Mouse (Mus musculus) ES-E14 (cell line): Measurements from ENCODE around the gene Serinc3. TPM values are rescaled to one million over a fixed set of nuclear protein-coding genes. Genes with fewer than 3 reads are reported as not detected.
"Not testable (repeated sequence)": the region's sequence is repeated elsewhere in the genome, so short reads cannot be mapped to it uniquely, and the experiment has no call there.

ENCODE experiments used
- DNase-seq: peaks from one replicate; pipeline ENCODE4 v3.0.0-alpha.2; 2013; ENCODE audit warnings: low read depth, low spot score
- H3K27ac ChIP-seq: 2 replicates; pipeline ENCODE4 v1.5.1; 2012; ENCODE audit warnings: low read depth, mild to moderate bottlenecking, low read length, moderate library complexity, mixed read lengths; ENCODE audit not compliant: poor library complexity, insufficient read depth, severe bottlenecking
- H3K36me3 ChIP-seq: 2 replicates; pipeline ENCODE4 v1.6.1; 2012; ENCODE audit warnings: mild to moderate bottlenecking, low read length, moderate library complexity, mixed read lengths; ENCODE audit not compliant: control insufficient read depth, poor library complexity, insufficient read depth, severe bottlenecking
- H3K4me1 ChIP-seq, 2 experiments: fragments of 150-350 bp in 1 of 2; sonication (generic) in 1 of 2; 2 replicates each; pipeline ENCODE4 v1.6.1; 2012; ENCODE audit warnings: low read length in 2 of 2, mild to moderate bottlenecking in 1 of 2, mixed read lengths in 1 of 2; ENCODE audit not compliant: control insufficient read depth in 2 of 2, insufficient read depth in 2 of 2, poor library complexity in 1 of 2
- H3K4me3 ChIP-seq, 2 experiments: fragments of 150-350 bp in 1 of 2; sonication (generic) in 1 of 2; 2 replicates each; pipeline ENCODE4 v1.5.1; 2012; ENCODE audit warnings: low read length in 2 of 2, low read depth in 1 of 2, mild to moderate bottlenecking in 1 of 2, mixed read lengths in 1 of 2; ENCODE audit not compliant: insufficient read depth in 1 of 2, poor library complexity in 1 of 2, severe bottlenecking in 1 of 2
- H3K9ac ChIP-seq: 2 replicates; pipeline ENCODE4 v1.6.1; 2012; ENCODE audit warnings: low read depth, mild to moderate bottlenecking, low read length, mixed read lengths; ENCODE audit not compliant: poor library complexity, insufficient read depth, severe bottlenecking
- H3K9me3 ChIP-seq: fragments of 150-350 bp; sonication (generic); 2 replicates; pipeline ENCODE4 v1.6.1; 2012; ENCODE audit warnings: low read depth, mild to moderate bottlenecking, low read length; ENCODE audit not compliant: control insufficient read depth, insufficient read depth
- CHD2 ChIP-seq: IDR thresholded peaks from 2 replicates; pipeline ENCODE4 v1.6.1; 2014; ENCODE audit warnings: mild to moderate bottlenecking, low read depth, low read length, inconsistent platforms
- HCFC1 ChIP-seq: IDR thresholded peaks from 2 replicates; pipeline ENCODE4 v1.6.1; 2012; ENCODE audit warnings: low read length, inconsistent platforms, borderline replicate concordance; ENCODE audit not compliant: insufficient read depth
- MAFK ChIP-seq: IDR thresholded peaks from 2 replicates; pipeline ENCODE4 v1.6.1; 2014; ENCODE audit warnings: mild to moderate bottlenecking, low read depth, low read length, inconsistent platforms; ENCODE audit not compliant: insufficient read depth
- ZC3H11A ChIP-seq: IDR thresholded peaks from 2 replicates; pipeline ENCODE4 v1.6.1; 2012; ENCODE audit warnings: low read depth, mild to moderate bottlenecking, inconsistent platforms, low read length, borderline replicate concordance
- ZNF384 ChIP-seq: IDR thresholded peaks from 2 replicates; pipeline ENCODE4 v1.6.1; 2012; ENCODE audit warnings: low read depth, low read length, inconsistent platforms
- in situ Hi-C, 2 experiments: fragments of 600-800 bp; cut with MboI; formaldehyde crosslinking; loops; one replicate each; pipeline ENCODE4 v1.15.1; 2025; ENCODE audit warnings: low sequenced_read_pairs in 2 of 2, inconsistent platforms in 1 of 2; ENCODE audit not compliant: unreplicated experiment in 2 of 2
- total RNA-seq: library from RNA; depleted of rRNA; stranded (reverse); fragments of 300-350 nt; gene quantifications from 2 replicates; pipeline ENCODE4 v1.2.3, GENCODE M21; 2012

Serinc3 gene
- total RNA-seq, 1 experiment: 59.3 TPM

GRCm38 (mm10) chr2:163637655-163638266 lies 7.2 kb downstream of the Serinc3 start:
- no peaks in the 10 kb centered on the region; the same call in none of the 2 replicates for H3K36me3 ChIP-seq
- TF ChIP-seq HCFC1 (no peak), ZC3H11A (no peak), ZNF384 (no peak), MAFK (no peak), CHD2 (no peak)

GRCm38 (mm10) chr2:163636057-163636456 lies 8.9 kb downstream of the Serinc3 start:
- H3K4me1 ChIP-seq: no peaks in the 10 kb centered on the region
- no peaks in the 10 kb centered on the region; the same call in none of the 2 replicates for H3K36me3 ChIP-seq
- TF ChIP-seq HCFC1 (no peak), ZC3H11A (no peak), MAFK (no peak), CHD2 (no peak), ZNF384 (no peak)
- in situ Hi-C loops: no loop called here
- no peak overlapping the region for H3K4me3 ChIP-seq
- DNase-seq: no peak
- no peak overlapping the region for H3K9ac ChIP-seq
- no peak overlapping the region for H3K27ac ChIP-seq
- H3K9me3 ChIP-seq: no peaks in the 10 kb centered on the region

More at GRCm38 (mm10) chr2:163637655-163638266, 7.2 kb downstream of the Serinc3 start:
- Histone ChIP-seq H3K4me3 (no peak overlapping the region), H3K9ac (no peak overlapping the region), H3K4me1 (peaks cover 0 to 2% of the 10 kb centered on the region in 2 experiments; a peak in 1 of 4 replicates), H3K27ac (no peak overlapping the region), H3K9me3 (no peaks in the 10 kb centered on the region)
- no peak for DNase-seq
- in situ Hi-C loops: no loop called here

- Histone ChIP-seq H3K27ac (no peak overlapping the region), H3K9me3 (no peaks in the 10 kb centered on the region), H3K4me1 (no peaks in the 10 kb centered on the region), H3K4me3 (no peak overlapping the region), H3K36me3 (peaks cover 6% of the 10 kb centered on the region), H3K9ac (no peak overlapping the region)
- in situ Hi-C loops: no loop called here
- DNase-seq: no peak
- TF ChIP-seq HCFC1 (no peak), ZC3H11A (no peak), ZNF384 (no peak), CHD2 (no peak), MAFK (no peak)
Measured at GRCm38 (mm10) chr2:163634211-163634610, 10.7 kb downstream of the Serinc3 start.

DNA sequence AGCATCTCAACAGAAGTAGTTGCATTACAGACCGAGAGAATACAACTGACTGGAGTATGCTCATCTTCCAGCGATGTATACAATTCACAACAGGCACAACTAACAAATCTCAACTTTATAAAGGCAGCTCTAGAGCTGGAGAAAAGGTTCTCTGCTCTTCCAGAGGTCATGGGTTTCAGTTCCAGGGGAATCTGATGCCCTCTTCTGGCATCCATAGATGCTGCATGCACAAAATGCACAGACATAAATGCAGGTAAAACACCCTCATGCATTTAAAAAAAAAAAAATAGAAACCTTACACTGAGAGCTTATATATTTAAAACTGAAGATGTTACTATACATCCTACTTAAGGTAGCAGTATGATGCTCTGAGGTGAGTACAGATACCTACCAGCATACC lies 13.2 kb downstream of the Serinc3 start:
- no peaks in the 10 kb centered on the region for H3K9me3 ChIP-seq
- H3K27ac ChIP-seq: no peak overlapping the region
- H3K4me3 ChIP-seq: no peak overlapping the region
- no peak overlapping the region for H3K9ac ChIP-seq
- TF ChIP-seq ZC3H11A (no peak), CHD2 (no peak), MAFK (no peak), HCFC1 (no peak), ZNF384 (no peak)
- in situ Hi-C loops: no loop called here
- DNase-seq: no peak
- no peaks in the 10 kb centered on the region for H3K4me1 ChIP-seq
- peaks cover 10% of the 10 kb centered on the region for H3K36me3 ChIP-seq

DNA sequence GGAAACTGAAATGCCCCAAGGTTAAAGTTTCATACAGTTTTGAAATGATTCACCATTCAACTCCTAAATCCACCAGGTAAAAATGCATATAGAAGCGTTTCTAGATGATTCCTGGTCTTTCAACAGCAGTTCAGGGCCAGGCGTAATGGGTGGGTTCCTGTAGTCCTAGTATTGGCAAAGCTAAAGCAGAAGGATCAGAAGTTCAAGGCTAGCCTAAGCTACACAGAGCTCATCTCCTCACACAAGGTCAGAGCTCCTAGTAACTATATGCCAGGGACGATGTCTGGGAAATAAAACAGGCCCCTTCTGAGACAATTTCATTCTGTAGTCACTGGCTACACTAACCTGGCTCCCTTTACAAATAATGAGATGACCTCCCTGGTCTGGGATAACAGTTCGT lies 13.7 kb downstream of the Serinc3 start:
- peaks cover 14% of the 10 kb centered on the region for H3K36me3 ChIP-seq
- no peak overlapping the region for H3K27ac ChIP-seq
- in situ Hi-C loops: no loop called here
- no peak for DNase-seq
- H3K9ac ChIP-seq: no peak overlapping the region
- TF ChIP-seq HCFC1: no peak
- TF ChIP-seq ZNF384: no peak
- TF ChIP-seq MAFK: no peak
- no peak for TF ChIP-seq ZC3H11A
- no peak for TF ChIP-seq CHD2
- H3K4me1 ChIP-seq: no peaks in the 10 kb centered on the region
- H3K9me3 ChIP-seq: no peaks in the 10 kb centered on the region
- no peak overlapping the region for H3K4me3 ChIP-seq

DNA sequence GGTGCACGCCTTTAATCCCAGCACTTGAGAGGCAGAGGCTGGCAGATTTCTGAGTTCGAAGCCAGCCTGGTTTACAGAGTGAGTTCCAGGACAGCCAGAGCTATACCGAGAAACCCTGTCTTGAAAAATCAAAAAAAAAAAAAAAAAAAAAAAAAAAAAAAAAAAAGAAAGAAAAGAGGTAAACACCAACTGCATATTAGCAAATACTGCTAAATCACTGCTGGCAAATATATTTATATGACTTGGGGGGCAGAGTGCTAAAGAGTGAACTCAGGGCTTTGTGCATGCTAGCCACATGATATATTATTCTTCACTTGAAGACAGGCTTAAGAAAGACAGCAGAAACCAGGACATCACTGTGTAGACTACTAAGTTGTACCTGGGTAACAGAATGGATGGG lies 23.5 kb downstream of the Serinc3 start:
- H3K4me3 ChIP-seq, DNase-seq, H3K9ac ChIP-seq, H3K36me3 ChIP-seq, H3K27ac ChIP-seq, in situ Hi-C loops, H3K9me3 ChIP-seq, H3K4me1 ChIP-seq: not testable (repeated sequence)
